ENCODE assay signal across 24 mouse cellular contexts in genomic region chr1:62155970-62156369, GRCm38 (mm10).
DNase-seq lines count a peak whose midpoint lies in the region; TF ChIP-seq lines count a peak whose summit lies in the region.
"Had no signal": no experiment of that assay in that cellular context is flagged by ENCODE, and none has a peak within 500 bp of the region (broad histone marks: within the 10 kb centered on the region; RNA-seq: fewer than 3 reads in every experiment).

No protein-coding gene starts in this region.

- peak; percentile 72 for DNase-seq in embryo, embryonic 10 days (ENCODE audit: low spot score)
- no peak for DNase-seq in embryo, embryonic 9.5 days (ENCODE audit: extremely low spot score)
- DNase-seq in brain, embryonic 14.5 days (ENCODE audit: low read depth), result peak; percentile 31
- DNase-seq in embryo, embryonic 11.5 days (ENCODE audit: low read depth, low spot score), result peak; percentile 9
- peak; percentile 56 for DNase-seq in limb, embryonic 10.5 days (ENCODE audit: low spot score)
- DNase-seq in Muller cell, postnatal 12 days (ENCODE audit: inconsistent ontology term), result no peak
- no peak for DNase-seq in heart, adult 8-10 months (ENCODE audit: low spot score)
- no peak for DNase-seq in lung, adult 2 months
- DNase-seq: adrenal gland, postnatal 36 days; cerebellum, adult 9-10 months; forebrain, postnatal 0 days; gastrocnemius, postnatal 14 days; kidney, adult 9 months; kidney, postnatal 10 days; right cerebral cortex, adult 18-20 months; right cerebral cortex, postnatal 4 days; thymus, adult 18-20 months; thymus, postnatal 25 days had no signal

- no peak for TF ChIP-seq CTCF in brain, embryonic 14.5 days (IDR thresholded peaks at IDR 0.05; ENCODE audit: borderline replicate concordance, extremely low read depth, insufficient read depth, insufficient read length)
- no peak for TF ChIP-seq CTCF in lung, adult 2 months (IDR thresholded peaks at IDR 0.05; ENCODE audit: insufficient read depth, low read length)

- TF ChIP-seq POLR2A in brain, embryonic 14.5 days (IDR thresholded peaks at IDR 0.05; ENCODE audit: borderline replicate concordance, extremely low read depth, insufficient read depth, insufficient read length, poor library complexity, severe bottlenecking), result no peak
- TF ChIP-seq POLR2A in lung, adult 2 months (IDR thresholded peaks at IDR 0.05; ENCODE audit: borderline replicate concordance, extremely low read depth, low read depth, low read length), result no peak

- no peak overlapping the region for H3K4me3 ChIP-seq in limb, embryonic 10.5 days
- no peak overlapping the region for H3K4me3 ChIP-seq in lung, adult 2 months (replicated peaks; ENCODE audit: extremely low read depth, low read depth, low read length)
- H3K4me3 ChIP-seq: heart, embryonic 10.5 days; heart, embryonic 15.5 days; liver, embryonic 15.5 days; lung, embryonic 15.5 days had no signal

- H3K9me3 ChIP-seq in limb, embryonic 10.5 days (replicated peaks), result no peaks in the 10 kb centered on the region
- H3K9me3 ChIP-seq: heart, embryonic 10.5 days; heart, embryonic 15.5 days; liver, embryonic 15.5 days; lung, embryonic 15.5 days had no signal

- H3K27ac ChIP-seq in limb, embryonic 10.5 days, result no peak overlapping the region
- H3K27ac ChIP-seq: heart, embryonic 10.5 days; heart, embryonic 15.5 days; hindbrain, embryonic 14.5 days; liver, embryonic 15.5 days; lung, embryonic 15.5 days; stomach, postnatal 0 days had no signal

- H3K36me3 ChIP-seq in limb, embryonic 10.5 days, result no peaks in the 10 kb centered on the region
- H3K36me3 ChIP-seq: heart, embryonic 10.5 days; heart, embryonic 15.5 days; liver, embryonic 15.5 days; lung, embryonic 15.5 days had no signal

- 7% methylated on average over 1 of the region's 1 CpGs for WGBS in limb, embryonic 10.5 days
- 83% methylated on average over 1 of the region's 1 CpGs for WGBS in lung, adult 2 months

- no peaks in the 10 kb centered on the region for H3K27me3 ChIP-seq in limb, embryonic 10.5 days (ENCODE audit: low read depth, poor library complexity, severe bottlenecking)
- H3K27me3 ChIP-seq: heart, embryonic 15.5 days; liver, embryonic 15.5 days; lung, embryonic 15.5 days had no signal

- peaks cover 36% of the 10 kb centered on the region for H3K4me1 ChIP-seq in limb, embryonic 10.5 days
- H3K4me1 ChIP-seq in lung, adult 2 months (ENCODE audit: control insufficient read depth, insufficient read depth, low read length), result no peaks in the 10 kb centered on the region
- H3K4me1 ChIP-seq: heart, embryonic 10.5 days; heart, embryonic 15.5 days; liver, embryonic 15.5 days; lung, embryonic 15.5 days had no signal

Comparison
In these comparisons a context has a peak if more than half of its experiments do, and no peak if none do; other contexts are left out.
1. DNase-seq: peak in embryo, embryonic 10 days (single experiment), brain, embryonic 14.5 days (single experiment), embryo, embryonic 11.5 days (single experiment) and limb, embryonic 10.5 days (single experiment); none in embryo, embryonic 9.5 days (single experiment), Muller cell, postnatal 12 days (single experiment), heart, adult 8-10 months (single experiment) and lung, adult 2 months (single experiment).